Comparison of ENCODE assay signal across 19 mouse cellular contexts in genomic region chr9:41179056-41179455, GRCm38 (mm10). TPM values are rescaled to one million over a fixed set of nuclear protein-coding genes. Genes with fewer than 3 reads are reported as not detected.
DNase-seq lines count a peak whose midpoint lies in the region; ATAC-seq and TF ChIP-seq lines count a peak whose summit lies in the region.
"Had no signal": no experiment of that assay in that cellular context is flagged by ENCODE, and none has a peak within 500 bp of the region (broad histone marks: within the 10 kb centered on the region; RNA-seq: fewer than 3 reads in every experiment).

No protein-coding gene starts in this region.

- no peaks in the 10 kb centered on the region for H3K36me3 ChIP-seq in forebrain, embryonic 15.5 days
- H3K36me3 ChIP-seq in midbrain, postnatal 0 days (ENCODE audit: insufficient read depth, low read length), result no peaks in the 10 kb centered on the region
- H3K36me3 ChIP-seq: embryonic facial prominence, embryonic 15.5 days; heart, embryonic 13.5 days; lung, embryonic 15.5 days had no signal

- intact Hi-C loops in left cerebral cortex, postnatal 4 days (cut with DNase I), result no loop called here

- peak; percentile 31 for DNase-seq in lung, postnatal 36 days
- DNase-seq in lung, postnatal 10 days, result no peak
- peak; percentile 72 for DNase-seq in adrenal gland, adult 2 months
- peak; percentile 35 for DNase-seq in c-Kit-positive CD71-negative TER-119-negative erythroid progenitor cells, embryonic 14.5 days (ENCODE audit: low read depth)
- DNase-seq in midbrain, postnatal 0 days (ENCODE audit: low spot score), result no peak
- DNase-seq in left cerebral cortex, postnatal 4 days, result no peak
- DNase-seq in Muller cell, postnatal 12 days (ENCODE audit: inconsistent ontology term), result no peak
- DNase-seq: cerebellum, postnatal 10 days; heart, adult 18-20 months; right cerebral cortex, postnatal 4 days had no signal

- H3K9ac ChIP-seq in forebrain, embryonic 15.5 days (replicated peaks), result no peak overlapping the region
- no peak overlapping the region for H3K9ac ChIP-seq in midbrain, postnatal 0 days (replicated peaks; ENCODE audit: low read length, poor library complexity, severe bottlenecking)
- H3K9ac ChIP-seq: embryonic facial prominence, embryonic 15.5 days; heart, embryonic 13.5 days; hindbrain, embryonic 14.5 days; liver, embryonic 14.5 days; lung, embryonic 15.5 days had no signal

- no peak overlapping the region for H3K4me2 ChIP-seq in forebrain, embryonic 15.5 days (replicated peaks)
- H3K4me2 ChIP-seq in midbrain, postnatal 0 days (ENCODE audit: low read depth, low read length, poor library complexity, severe bottlenecking), result no peak overlapping the region
- H3K4me2 ChIP-seq: embryonic facial prominence, embryonic 15.5 days; heart, embryonic 13.5 days; hindbrain, embryonic 14.5 days; lung, embryonic 15.5 days had no signal

- no peak for TF ChIP-seq CTCF in midbrain, postnatal 0 days (IDR thresholded peaks at IDR 0.05)

- ATAC-seq in forebrain, embryonic 15.5 days (replicated peaks), result no peak
- ATAC-seq in midbrain, postnatal 0 days (ENCODE audit: low FRiP score), result no peak
- ATAC-seq: CD4-positive, CD25-positive, alpha-beta regulatory T cell, adult 4 months; midbrain, embryonic 16.5 days had no signal

- H3K4me3 ChIP-seq in forebrain, embryonic 15.5 days, result no peak overlapping the region
- H3K4me3 ChIP-seq in midbrain, postnatal 0 days (ENCODE audit: low read depth, low read length), result no peak overlapping the region
- H3K4me3 ChIP-seq: embryonic facial prominence, embryonic 15.5 days; heart, embryonic 13.5 days; lung, embryonic 15.5 days had no signal

- no peak overlapping the region for H3K27ac ChIP-seq in forebrain, embryonic 15.5 days (replicated peaks)
- H3K27ac ChIP-seq in midbrain, postnatal 0 days (ENCODE audit: low read depth, low read length), result no peak overlapping the region
- H3K27ac ChIP-seq: embryonic facial prominence, embryonic 15.5 days; heart, embryonic 13.5 days; hindbrain, embryonic 14.5 days; liver, embryonic 14.5 days; lung, embryonic 15.5 days; stomach, postnatal 0 days had no signal

- no peaks in the 10 kb centered on the region for H3K27me3 ChIP-seq in forebrain, embryonic 15.5 days
- H3K27me3 ChIP-seq in midbrain, postnatal 0 days (ENCODE audit: insufficient read depth, low read length), result no peaks in the 10 kb centered on the region
- H3K27me3 ChIP-seq: embryonic facial prominence, embryonic 15.5 days; lung, embryonic 15.5 days had no signal

- WGBS in forebrain, embryonic 15.5 days, result 78% methylated on average over 5 of the region's 5 CpGs
- 87% methylated on average over 5 of the region's 5 CpGs for WGBS in midbrain, postnatal 0 days

- H3K9me3 ChIP-seq in forebrain, embryonic 15.5 days, result no peaks in the 10 kb centered on the region
- no peaks in the 10 kb centered on the region for H3K9me3 ChIP-seq in midbrain, postnatal 0 days (ENCODE audit: low read length)
- H3K9me3 ChIP-seq: embryonic facial prominence, embryonic 15.5 days; heart, embryonic 13.5 days; lung, embryonic 15.5 days had no signal

- H3K4me1 ChIP-seq in forebrain, embryonic 15.5 days, result 0 out of 2 replicates have a peak, but pooled peaks cover 6% of the 10 kb centered on the region
- no peaks in the 10 kb centered on the region for H3K4me1 ChIP-seq in midbrain, postnatal 0 days (ENCODE audit: insufficient read depth, low read length)
- H3K4me1 ChIP-seq: embryonic facial prominence, embryonic 15.5 days; heart, embryonic 13.5 days; lung, embryonic 15.5 days had no signal

RNA-seq across cellular contexts. Expression of gene Ubash3b, which starts 17.6 kb away (rescaled TPM):
- 1 to 10 TPM; 1.9 to 2.5 TPM for total RNA-seq in adrenal gland, adult 2 months (2021)
- 1.1 and 2.1 TPM in 2 replicates for polyA plus RNA-seq in adrenal gland, adult 2 months (2012; rRNA removed)
- polyA plus RNA-seq in forebrain, embryonic 15.5 days (2015; fragmentation: Nextera tagmentation; extraction: Ambion mirVana), result 14.7 and 15.4 TPM in 2 replicates
- total RNA-seq in midbrain, postnatal 0 days (2014; rRNA removed), result 30.2 and 32.3 TPM in 2 replicates
- polyA plus RNA-seq in midbrain, postnatal 0 days (2015; fragmentation: Nextera tagmentation; extraction: Ambion mirVana), result 23.1 and 23.6 TPM in 2 replicates
- total RNA-seq in left cerebral cortex, postnatal 4 days (2021), result 10 to 100 TPM; 24.9 to 29.0 TPM

Comparison
In these comparisons a context has a peak if more than half of its experiments do, and no peak if none do; other contexts are left out.
1. DNase-seq: peak in lung, postnatal 36 days (single experiment), adrenal gland, adult 2 months (single experiment) and c-Kit-positive CD71-negative TER-119-negative erythroid progenitor cells, embryonic 14.5 days (single experiment); none in lung, postnatal 10 days (single experiment), midbrain, postnatal 0 days (single experiment), left cerebral cortex, postnatal 4 days (single experiment) and Muller cell, postnatal 12 days (single experiment).